Mouse (Mus musculus): ENCODE measurements at regions not wholly inside any gene's neighbourhood (a gene's known extent, or its start where the extent isn't known, plus 50 kb on each side); places are given as distances from the start of the nearest gene placed in this dataset.

- Histone ChIP-seq H3K9me3 (ENCODE audit: control insufficient read depth, low read length) (no peaks in the 10 kb centered on the region), H3K4me3 (ENCODE audit: insufficient read depth in 1 of 2, low read depth in 2 of 2, low read length in 2 of 2) (no peak overlapping the region), H3K36me3 (replicated peaks; ENCODE audit: control insufficient read depth, insufficient read depth, low read depth) (no peaks in the 10 kb centered on the region), H3K4me1 (replicated peaks; ENCODE audit: control insufficient read depth in 2 of 2, insufficient read depth in 2 of 2, low read length in 1 of 2) (no peaks in the 10 kb centered on the region), H3K27me3 (ENCODE audit: control insufficient read depth, insufficient read depth, low read length) (no peaks in the 10 kb centered on the region), H3K4me2 (ENCODE audit: low read depth) (no peak overlapping the region), H3K27ac (no peak overlapping the region), H3K9ac (replicated peaks) (no peak overlapping the region)
- ATAC-seq (ENCODE audit: insufficient read depth) (no peak), DNase-seq (ENCODE audit: low read depth in 3 of 3, low spot score in 3 of 3) (no peak)
- 51% methylated on average over 7 of the region's 7 CpGs for WGBS (ENCODE audit: insufficient replicate concordance)
- no peak for TF ChIP-seq CTCF (IDR thresholded peaks at IDR 0.05; ENCODE audit: low read depth)
- no peak for TF ChIP-seq EP300 (IDR thresholded peaks at IDR 0.05; ENCODE audit: low read depth)
Observed at GRCm38 (mm10) chr1:30595122-30595730, 278.5 kb downstream of the Phf3 start.

DNA sequence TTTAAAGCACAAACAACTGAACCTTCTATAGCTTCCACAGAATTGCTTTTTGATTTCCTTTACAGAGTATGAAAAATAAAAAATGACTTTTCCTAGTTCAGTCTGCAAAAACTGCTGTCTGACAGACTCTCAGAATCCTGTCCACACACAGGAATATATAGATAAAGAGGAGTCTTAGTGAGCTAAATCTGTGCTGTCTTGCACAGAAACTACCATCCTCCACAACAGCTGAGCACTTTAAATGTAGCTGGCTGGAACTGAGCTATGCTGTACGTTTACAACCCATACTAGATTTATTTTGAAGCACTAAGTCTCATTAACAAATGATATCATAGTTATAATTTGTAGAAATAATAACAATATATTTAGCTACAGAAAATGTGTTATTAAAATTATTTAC, 279.7 kb downstream of the Phf3 start:
- DNase-seq (ENCODE audit: low read depth in 3 of 3, low spot score in 3 of 3) (no peak), ATAC-seq (ENCODE audit: insufficient read depth) (no peak)
- Histone ChIP-seq H3K4me1 (replicated peaks; ENCODE audit: control insufficient read depth in 2 of 2, insufficient read depth in 2 of 2, low read length in 1 of 2) (no peaks in the 10 kb centered on the region), H3K27ac (no peak overlapping the region), H3K4me2 (ENCODE audit: low read depth) (no peak overlapping the region), H3K9me3 (ENCODE audit: control insufficient read depth, low read length) (no peaks in the 10 kb centered on the region), H3K27me3 (ENCODE audit: control insufficient read depth, insufficient read depth, low read length) (no peaks in the 10 kb centered on the region), H3K9ac (replicated peaks) (no peak overlapping the region), H3K36me3 (replicated peaks; ENCODE audit: control insufficient read depth, insufficient read depth, low read depth) (no peaks in the 10 kb centered on the region), H3K4me3 (ENCODE audit: insufficient read depth in 1 of 2, low read depth in 2 of 2, low read length in 2 of 2) (no peak overlapping the region)
- WGBS (ENCODE audit: insufficient replicate concordance) = 31% methylated on average over 1 of the region's 1 CpGs
- TF ChIP-seq EP300 (IDR thresholded peaks at IDR 0.05; ENCODE audit: low read depth) (no peak), CTCF (IDR thresholded peaks at IDR 0.05; ENCODE audit: low read depth) (no peak)

DNA sequence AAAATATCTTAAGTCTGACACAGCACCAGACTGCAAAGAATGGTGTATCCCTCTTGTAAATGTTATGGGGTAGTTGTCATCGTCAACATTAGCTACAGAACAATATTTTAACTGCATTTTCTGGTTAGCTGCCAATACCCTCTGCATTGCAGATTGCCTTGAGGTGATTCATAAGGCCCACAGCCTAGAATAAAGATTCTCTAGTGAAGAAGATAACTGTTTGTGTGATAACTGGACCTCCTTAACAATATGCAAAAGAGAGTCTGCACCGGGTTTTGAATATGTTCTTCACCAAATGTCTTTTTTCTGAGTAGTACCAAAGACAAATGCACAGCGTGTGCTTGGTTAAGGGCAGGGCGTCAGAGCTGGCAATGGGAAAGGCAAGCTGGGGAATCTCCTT, 283.0 kb downstream of the Phf3 start:
- Histone ChIP-seq H3K9ac (replicated peaks) (no peak overlapping the region), H3K4me2 (ENCODE audit: low read depth) (no peak overlapping the region), H3K4me3 (ENCODE audit: insufficient read depth in 1 of 2, low read depth in 2 of 2, low read length in 2 of 2) (no peak overlapping the region), H3K9me3 (ENCODE audit: control insufficient read depth, low read length) (no peaks in the 10 kb centered on the region), H3K36me3 (replicated peaks; ENCODE audit: control insufficient read depth, insufficient read depth, low read depth) (no peaks in the 10 kb centered on the region), H3K4me1 (replicated peaks; ENCODE audit: control insufficient read depth in 2 of 2, insufficient read depth in 2 of 2, low read length in 1 of 2) (no peaks in the 10 kb centered on the region), H3K27me3 (ENCODE audit: control insufficient read depth, insufficient read depth, low read length) (no peaks in the 10 kb centered on the region), H3K27ac (no peak overlapping the region)
- DNase-seq (ENCODE audit: low read depth in 3 of 3, low spot score in 3 of 3) (no peak), ATAC-seq (ENCODE audit: insufficient read depth) (no peak)
- no peak for TF ChIP-seq CTCF (IDR thresholded peaks at IDR 0.05; ENCODE audit: low read depth)
- no peak for TF ChIP-seq EP300 (IDR thresholded peaks at IDR 0.05; ENCODE audit: low read depth)
- WGBS (ENCODE audit: insufficient replicate concordance) = 51% methylated on average over 4 of the region's 4 CpGs

DNA sequence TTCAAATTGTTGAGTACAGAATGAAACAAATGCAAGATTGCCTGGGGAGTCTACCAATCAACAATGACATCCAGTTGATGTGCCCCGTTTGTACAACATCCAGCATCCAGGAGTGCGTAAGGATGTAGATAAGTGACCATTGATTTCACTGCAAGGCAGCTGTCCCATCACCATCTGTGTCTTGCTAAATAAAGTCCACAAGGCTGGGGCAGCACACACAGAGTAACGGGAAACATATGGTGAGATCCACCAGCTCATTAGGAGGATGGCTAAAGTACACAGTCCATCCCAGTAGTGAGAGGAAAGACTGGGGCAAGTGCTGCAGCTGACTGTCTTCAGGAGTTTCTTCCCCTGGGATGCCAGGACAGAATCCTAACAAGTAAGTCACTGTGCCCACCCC, 284.8 kb downstream of the Phf3 start:
- WGBS (ENCODE audit: insufficient replicate concordance) = 50% methylated on average over 3 of the region's 3 CpGs
- H3K4me3 ChIP-seq (ENCODE audit: insufficient read depth in 1 of 2, low read depth in 2 of 2, low read length in 2 of 2) = no peak overlapping the region
- no peak overlapping the region for H3K4me2 ChIP-seq (ENCODE audit: low read depth)
- no peaks in the 10 kb centered on the region for H3K9me3 ChIP-seq (ENCODE audit: control insufficient read depth, low read length)
- DNase-seq (ENCODE audit: low read depth in 3 of 3, low spot score in 3 of 3) = no peak
- no peaks in the 10 kb centered on the region for H3K4me1 ChIP-seq (replicated peaks; ENCODE audit: control insufficient read depth in 2 of 2, insufficient read depth in 2 of 2, low read length in 1 of 2)
- H3K9ac ChIP-seq (replicated peaks) = no peak overlapping the region
- no peak for TF ChIP-seq CTCF (IDR thresholded peaks at IDR 0.05; ENCODE audit: low read depth)
- no peak for TF ChIP-seq EP300 (IDR thresholded peaks at IDR 0.05; ENCODE audit: low read depth)
- no peak for ATAC-seq (ENCODE audit: insufficient read depth)
- H3K27ac ChIP-seq = no peak overlapping the region
- no peaks in the 10 kb centered on the region for H3K27me3 ChIP-seq (ENCODE audit: control insufficient read depth, insufficient read depth, low read length)
- no peaks in the 10 kb centered on the region for H3K36me3 ChIP-seq (replicated peaks; ENCODE audit: control insufficient read depth, insufficient read depth, low read depth)

DNA sequence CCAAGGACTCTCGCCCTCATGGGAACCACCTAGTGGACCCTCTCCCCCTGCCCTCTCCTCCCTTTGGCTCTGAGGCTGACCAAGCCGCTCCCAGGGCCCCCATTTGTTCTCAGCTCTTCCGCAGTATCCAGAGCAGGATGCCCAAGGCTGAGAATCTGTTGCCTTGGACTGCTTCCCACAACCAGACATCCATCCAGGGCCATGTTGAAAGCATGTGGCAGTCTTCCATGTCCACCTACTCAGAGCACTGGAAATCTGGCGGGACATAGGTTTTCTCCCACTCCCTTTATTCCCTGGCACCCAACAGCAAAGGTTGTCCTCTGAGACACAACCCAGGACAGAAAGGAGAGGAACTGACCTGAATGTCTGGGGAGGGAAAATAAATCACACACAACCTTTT, 285.4 kb downstream of the Phf3 start:
- H3K36me3 ChIP-seq (replicated peaks; ENCODE audit: control insufficient read depth, insufficient read depth, low read depth) = no peaks in the 10 kb centered on the region
- H3K27ac ChIP-seq = no peak overlapping the region
- WGBS (ENCODE audit: insufficient replicate concordance) = 58% methylated on average over 4 of the region's 4 CpGs
- ATAC-seq (ENCODE audit: insufficient read depth) (no peak), DNase-seq (ENCODE audit: low read depth in 3 of 3, low spot score in 3 of 3) (no peak)
- no peaks in the 10 kb centered on the region for H3K27me3 ChIP-seq (ENCODE audit: control insufficient read depth, insufficient read depth, low read length)
- no peaks in the 10 kb centered on the region for H3K9me3 ChIP-seq (ENCODE audit: control insufficient read depth, low read length)
- H3K4me2 ChIP-seq (ENCODE audit: low read depth) = no peak overlapping the region
- TF ChIP-seq EP300 (IDR thresholded peaks at IDR 0.05; ENCODE audit: low read depth) = no peak
- TF ChIP-seq CTCF (IDR thresholded peaks at IDR 0.05; ENCODE audit: low read depth) = no peak
- H3K9ac ChIP-seq (replicated peaks) = no peak overlapping the region
- no peak overlapping the region for H3K4me3 ChIP-seq (ENCODE audit: insufficient read depth in 1 of 2, low read depth in 2 of 2, low read length in 2 of 2)
- no peaks in the 10 kb centered on the region for H3K4me1 ChIP-seq (replicated peaks; ENCODE audit: control insufficient read depth in 2 of 2, insufficient read depth in 2 of 2, low read length in 1 of 2)
